Mouse (Mus musculus) left cerebral cortex, adult 18-20 months (tissue): Measurements from ENCODE around the gene Lsm11. TPM values are rescaled to one million over a fixed set of nuclear protein-coding genes. Genes with fewer than 3 reads are reported as not detected.

Experiments
- DNase-seq, 2 experiments: peaks; one replicate each; pipeline ENCODE4 v3.0.0; 2021 to 2022; ENCODE audit warnings: low spot score in 2 of 2, mixed read lengths in 1 of 2
- long read RNA-seq, 2 experiments: library from polyadenylated mRNA; stranded (forward); transcript quantifications; one replicate each; pipeline ENCODE4 v2.0.0; 2021
- total RNA-seq, 2 experiments: library from RNA; stranded (reverse); gene quantifications; 2 replicates each; pipeline ENCODE4 v1.2.3; 2021

Lsm11 gene
- 10 to 100 TPM; 19.8 TPM for total RNA-seq
- long read RNA-seq, experiment 1, full-length matches to known transcripts, result 18 of 24 reads
- long read RNA-seq, experiment 1, partial matches to known transcripts, result 4 of 24 reads
- long read RNA-seq, experiment 1, other reads (novel, unspliced or antisense), result 2 of 24 reads
- long read RNA-seq, experiment 2, full-length matches to known transcripts, result 3 of 8 reads
- long read RNA-seq, experiment 2, partial matches to known transcripts, result 0 of 8 reads
- long read RNA-seq, experiment 2, other reads (novel, unspliced or antisense), result 5 of 8 reads

DNA sequence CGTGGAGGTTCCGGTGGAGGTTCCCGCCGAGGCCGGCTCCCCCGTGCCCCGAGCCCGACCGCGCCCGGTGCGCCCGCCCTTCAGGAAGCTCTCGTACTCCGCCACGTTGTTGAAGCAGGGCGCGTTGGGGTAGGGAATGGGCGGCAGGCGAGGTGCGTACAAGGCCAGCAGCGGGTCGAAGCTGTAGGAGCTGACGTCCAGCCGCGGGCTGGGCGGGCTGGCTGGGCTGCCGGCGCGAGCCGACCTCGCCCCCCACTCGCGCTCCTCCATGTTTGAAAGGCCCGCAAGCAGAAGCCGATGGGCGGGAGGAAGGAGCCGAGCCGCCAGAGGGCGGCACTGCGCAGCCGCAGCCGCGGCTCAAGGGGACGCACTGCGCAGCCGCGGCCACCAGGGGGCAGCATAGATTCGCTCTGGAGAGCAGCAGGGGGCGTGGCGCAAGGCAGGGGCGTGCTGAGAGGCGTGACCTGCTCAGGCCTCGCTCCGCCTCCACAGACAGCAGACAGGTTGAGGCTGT is at the start of gene Lsm11:
Lsm11 (minus strand) TSS at position 293 of the 514 bp plus-strand sequence.
- peak; percentile 97 for DNase-seq

DNA sequence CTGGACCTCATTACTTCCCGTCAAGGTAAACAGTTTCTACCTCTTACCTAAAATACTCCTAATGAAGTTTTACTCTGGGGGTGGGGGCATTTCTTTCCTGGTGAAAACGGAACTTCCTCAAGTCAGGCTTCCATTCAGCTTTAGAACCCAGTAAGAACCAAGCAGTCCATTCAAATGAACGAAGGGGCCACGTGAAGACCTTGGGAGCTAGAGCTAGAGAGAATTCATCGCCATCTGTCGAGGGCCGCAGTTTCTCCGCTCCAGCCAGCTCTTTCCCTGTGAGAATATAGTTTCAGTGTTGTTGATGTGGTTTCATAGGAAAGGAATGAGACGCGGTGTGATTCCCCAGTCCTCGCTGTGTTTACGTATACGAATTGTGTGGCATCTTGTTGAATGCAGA is 47.4 kb upstream of the Lsm11 start:
- no peak for DNase-seq

DNA sequence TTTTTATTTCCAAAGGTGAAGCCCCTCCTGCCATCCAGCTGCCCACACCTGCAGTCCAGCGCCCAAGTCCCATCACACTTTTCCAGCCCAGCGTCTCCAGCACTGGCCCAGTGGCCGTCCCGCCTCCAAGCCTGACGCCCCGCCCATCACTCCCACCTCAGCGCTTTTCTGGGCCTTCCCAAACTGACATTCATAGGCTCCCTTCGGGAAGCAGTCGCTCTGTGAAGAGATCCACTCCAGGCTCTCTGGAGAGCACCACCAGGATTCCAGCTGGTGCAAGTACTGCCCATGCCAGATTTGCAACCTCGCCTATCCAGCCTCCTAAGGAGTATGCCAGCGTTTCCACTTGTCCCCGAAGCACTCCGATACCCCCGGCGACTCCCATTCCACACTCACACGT is 46.9 kb upstream of the Lsm11 start:
- DNase-seq, result peak; percentile 24 to 25

DNA sequence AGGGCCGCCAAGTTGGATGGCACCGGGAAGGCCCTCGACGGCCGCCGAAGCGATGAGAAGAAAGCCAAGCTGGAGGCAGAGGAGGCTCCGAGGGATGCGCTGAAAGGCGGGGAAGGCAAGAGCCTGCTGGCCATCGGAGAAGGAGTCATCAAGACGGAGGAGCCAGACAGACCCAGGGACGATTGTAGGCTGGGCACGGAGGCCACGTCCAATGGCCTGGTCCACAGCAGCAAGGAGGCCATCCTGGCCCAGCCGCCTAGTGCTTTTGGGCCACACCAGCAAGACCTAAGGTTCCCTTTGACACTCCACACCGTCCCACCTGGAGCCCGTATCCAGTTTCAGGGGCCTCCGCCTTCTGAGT is 36.1 kb upstream of the Lsm11 start:
- DNase-seq, result no peak

DNA sequence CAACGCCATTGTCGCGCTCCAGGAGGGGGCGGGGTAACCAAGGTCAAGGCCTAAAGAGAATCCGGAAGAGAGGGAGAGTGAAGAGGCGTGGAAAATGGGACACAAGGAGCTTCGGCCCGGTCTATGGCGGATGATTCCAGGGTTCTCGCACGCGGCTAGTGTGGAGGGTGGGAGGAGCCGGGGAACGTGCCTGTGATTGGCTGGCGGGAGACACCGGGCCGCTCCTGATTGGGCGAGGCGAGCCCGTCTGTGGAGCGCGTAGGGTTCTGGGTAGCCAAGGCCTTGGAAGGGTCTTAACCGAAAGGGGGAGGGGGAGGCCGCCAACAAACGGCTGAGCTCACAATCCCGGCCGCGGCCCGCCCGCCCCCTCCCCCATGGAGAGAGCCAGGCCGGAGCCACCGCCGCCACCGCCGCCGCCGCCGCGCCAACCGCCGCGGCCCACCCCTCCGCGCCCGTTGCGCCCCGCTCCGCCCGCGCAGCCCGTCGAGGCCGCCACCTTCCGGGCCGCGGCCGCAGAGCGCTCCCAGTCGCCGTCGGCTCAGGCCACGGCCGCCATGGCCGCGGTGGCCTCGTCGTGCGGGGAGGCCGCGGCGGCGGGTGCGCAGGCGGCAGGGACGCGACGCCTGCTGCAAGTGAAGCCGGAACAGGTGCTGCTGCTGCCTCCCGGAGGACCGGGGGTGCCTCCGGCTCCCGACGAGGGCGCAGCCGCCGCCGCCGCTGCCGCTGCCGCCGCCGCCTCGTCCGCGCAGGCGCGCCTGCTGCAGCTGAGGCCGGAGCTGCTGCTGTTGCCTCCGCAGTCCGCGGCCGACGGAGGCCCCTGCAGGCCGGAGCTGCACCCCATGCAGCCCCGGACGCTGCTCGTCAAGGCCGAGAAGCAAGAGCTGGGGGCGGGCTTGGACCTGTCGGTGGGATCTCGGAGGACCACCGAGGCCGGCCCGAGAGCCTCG is 35.5 kb upstream of the Lsm11 start, which contains the start of gene Sox30:
Sox30 (plus strand) TSS at position 365 of the 947 bp plus-strand sequence.
- peak; percentile 10 to 36 for DNase-seq

DNA sequence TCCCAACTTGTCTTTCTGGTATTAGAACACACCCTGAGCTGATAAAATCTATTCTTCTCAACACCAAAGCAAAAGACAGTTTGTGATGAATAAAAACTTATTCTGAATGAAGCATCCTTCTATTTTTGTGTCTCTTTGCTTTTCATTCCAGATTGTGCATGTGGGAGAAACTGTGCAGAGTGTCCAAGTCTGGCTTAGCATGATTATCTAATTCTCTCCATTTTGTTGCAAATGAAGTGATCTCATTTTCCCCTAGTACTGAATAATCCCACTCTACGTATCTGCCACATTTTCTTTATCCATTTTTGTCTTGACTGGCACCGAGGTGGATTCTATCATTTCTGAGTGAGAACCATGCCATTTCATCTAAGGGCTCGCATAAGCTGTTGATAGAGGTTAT is 31.3 kb upstream of the Lsm11 start:
- DNase-seq, result no peak

DNA sequence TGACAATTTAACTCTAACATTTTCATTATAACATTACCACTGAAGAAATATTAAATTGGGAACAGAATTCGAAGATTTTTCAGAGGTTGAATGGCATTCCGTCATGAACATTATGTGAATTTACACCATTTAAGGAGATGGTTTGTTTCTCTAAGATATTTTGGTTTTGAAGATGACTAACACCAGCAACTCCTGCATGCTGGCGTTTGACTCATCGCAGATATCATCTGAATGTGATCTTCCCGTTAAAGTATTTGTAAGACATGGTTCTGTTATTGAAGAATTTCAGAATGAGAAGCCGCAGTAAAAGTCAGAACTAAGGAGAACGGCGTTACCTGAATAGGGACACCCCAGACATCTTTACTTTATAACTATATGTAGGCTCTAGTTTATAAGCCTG is 29.7 kb upstream of the Lsm11 start:
- DNase-seq, result no peak

DNA sequence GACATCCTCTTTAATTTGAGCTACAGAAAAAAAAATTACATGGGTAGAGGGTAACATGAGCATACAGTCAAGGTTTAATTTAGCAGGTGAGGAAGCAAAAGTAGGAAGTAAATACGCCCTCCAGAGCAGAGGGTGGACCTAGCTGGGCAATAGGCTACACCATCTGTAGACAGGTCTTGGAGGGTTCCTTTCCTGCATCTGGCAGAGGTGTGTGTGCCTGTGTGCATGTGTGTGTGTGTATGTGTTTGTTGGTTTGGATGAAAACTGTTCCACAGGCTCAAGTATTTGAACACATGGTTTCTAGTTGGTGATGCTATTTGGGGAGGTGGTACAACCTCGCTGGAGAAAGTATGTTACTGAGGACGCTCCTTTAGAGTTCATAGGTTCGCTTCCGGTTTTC is 28.9 kb upstream of the Lsm11 start:
- DNase-seq, result no peak

DNA sequence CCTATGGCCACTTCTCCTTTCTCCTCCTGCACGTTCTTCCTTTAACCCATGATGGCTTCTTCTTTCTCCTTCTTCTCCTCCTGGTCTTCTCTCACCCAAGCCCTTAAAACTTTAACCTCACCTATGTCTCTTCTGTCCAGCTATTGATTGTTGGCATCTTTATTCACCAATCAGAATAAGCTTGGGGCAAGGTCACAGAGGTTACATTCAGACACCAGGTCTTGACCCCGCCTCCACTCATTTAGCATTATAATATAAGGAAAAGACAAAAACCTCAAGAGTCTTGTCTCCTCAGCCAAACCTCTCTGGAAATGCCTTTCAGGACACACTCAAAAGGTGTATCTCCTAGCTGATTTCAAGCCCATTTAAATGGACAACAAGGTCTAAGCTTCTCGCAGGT is 23.7 kb upstream of the Lsm11 start:
- DNase-seq, result no peak

DNA sequence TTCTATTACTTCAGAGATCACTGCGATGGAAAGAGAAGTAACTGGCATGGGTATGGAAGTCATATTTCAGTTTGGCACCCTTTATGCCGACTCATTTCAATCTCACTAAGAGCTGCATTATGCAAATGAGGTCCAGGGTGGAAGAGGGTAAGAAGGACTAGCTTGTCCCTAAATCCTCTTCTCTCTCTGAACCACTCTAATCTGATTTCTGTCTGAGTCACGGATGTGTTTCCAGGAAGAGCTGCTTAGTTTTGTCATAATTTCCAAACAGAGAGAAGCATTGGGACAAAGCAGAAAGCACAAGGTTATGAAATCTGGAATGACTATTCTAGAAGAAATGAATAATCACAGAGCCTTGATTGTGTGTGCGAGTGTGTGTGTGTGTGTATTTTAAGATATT is 22.2 kb upstream of the Lsm11 start:
- DNase-seq, result no peak

DNA sequence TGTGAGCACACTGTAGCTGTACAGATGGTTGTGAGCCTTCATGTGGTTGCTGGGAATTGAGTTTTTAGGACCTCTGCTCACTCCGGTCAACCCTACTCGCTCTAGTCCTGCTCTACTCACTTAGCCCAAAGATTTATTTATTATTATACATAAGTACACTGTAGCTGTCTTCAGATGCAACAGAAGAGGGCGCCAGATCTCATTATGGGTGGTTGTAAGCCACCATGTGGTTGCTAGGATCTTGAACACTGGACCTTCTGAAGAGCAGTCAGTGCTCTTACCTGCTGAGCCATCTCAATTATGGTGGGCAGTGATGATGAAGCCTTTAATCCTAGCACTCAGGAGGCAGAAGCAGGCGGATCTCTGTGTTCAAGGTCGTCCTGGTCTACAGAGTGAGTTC is 15.3 kb upstream of the Lsm11 start:
- no peak for DNase-seq

DNA sequence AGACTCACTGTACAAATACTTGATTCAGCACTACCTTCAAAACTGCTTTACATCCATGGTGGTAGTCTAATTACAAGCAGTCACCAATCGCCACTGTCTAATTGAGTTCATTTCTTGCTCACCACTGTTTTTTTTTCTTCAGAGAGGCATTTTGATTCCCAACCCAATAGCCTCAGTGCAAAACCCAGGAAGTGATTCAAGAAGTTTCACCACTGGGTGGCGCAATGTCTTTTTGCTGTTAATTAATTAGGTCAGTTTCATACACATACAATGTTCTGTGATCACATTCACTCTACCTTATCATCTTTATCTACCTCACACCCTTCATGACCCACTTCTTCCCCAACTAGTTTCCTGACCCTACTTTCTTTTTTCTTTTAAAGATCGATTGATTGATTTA is 14.9 kb upstream of the Lsm11 start:
- DNase-seq, result no peak

DNA sequence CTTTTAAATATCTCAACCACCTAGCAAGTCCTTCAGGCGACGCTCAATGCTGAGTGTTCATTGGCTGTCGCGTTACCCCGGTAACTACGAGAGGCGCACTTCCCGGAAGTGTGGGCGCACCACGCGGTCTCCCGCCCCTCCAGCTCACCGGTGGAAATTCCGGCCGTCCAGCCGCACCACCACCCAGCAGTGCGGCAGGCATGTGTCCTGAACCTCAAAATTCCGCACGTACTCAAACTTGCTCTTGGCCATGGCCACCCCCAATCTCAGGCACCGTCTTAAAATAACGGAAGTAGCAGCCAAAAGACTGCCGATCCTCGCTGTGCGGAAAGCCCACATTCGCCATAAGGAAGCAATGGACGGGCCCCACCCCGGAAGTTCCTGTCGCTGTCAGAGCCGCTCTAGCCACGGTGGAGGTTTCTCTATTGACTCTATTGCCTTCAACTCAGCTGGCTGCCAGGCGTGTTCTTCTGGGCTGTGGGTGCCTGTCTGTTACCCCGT is 10.4 kb upstream of the Lsm11 start, which contains the start of gene Thg1l:
Thg1l (minus strand) TSS at position 368 of the 501 bp plus-strand sequence.
- DNase-seq, result peak; percentile 85 to 93

DNA sequence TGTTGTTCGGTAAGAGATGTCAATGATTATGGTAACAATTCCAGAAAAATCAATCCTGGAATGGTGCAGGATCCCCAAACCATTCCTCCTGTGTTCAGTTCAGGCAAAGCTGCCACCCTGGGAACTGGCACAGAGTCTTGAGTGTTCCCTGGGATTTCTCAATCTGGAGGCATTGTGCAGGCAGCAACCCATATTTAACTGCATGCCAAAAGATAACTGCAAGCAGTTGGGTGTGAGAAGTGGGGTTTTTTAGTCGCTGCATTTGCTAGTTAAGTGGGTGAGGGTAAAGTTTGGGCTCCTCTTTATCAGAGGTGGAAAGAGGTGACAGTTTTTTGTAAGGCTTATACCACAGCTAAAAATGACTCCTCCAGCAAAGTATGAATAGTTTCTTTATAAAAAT is 2.8 kb upstream of the Lsm11 start:
- DNase-seq, result peak; percentile 32 to 48

DNA sequence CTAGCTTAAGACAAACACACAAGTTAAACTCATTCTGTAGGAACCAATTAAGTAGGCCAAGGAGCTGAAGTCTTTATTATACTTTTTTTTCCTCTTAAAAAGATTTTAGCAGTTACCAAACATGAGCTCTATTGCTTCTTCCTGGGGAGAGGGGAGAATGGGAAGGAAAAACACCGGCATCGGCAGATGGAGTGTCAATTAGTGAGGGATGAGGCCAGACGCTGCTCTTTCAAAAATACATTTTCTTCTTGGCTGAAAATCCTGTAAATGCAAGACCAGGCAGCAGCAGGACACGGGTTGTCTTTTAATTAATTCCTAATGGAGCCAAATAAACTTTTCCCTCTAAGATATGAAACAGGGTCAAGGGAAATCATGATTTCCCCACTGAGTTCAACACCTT is 2.1 kb upstream of the Lsm11 start:
- DNase-seq, result no peak

DNA sequence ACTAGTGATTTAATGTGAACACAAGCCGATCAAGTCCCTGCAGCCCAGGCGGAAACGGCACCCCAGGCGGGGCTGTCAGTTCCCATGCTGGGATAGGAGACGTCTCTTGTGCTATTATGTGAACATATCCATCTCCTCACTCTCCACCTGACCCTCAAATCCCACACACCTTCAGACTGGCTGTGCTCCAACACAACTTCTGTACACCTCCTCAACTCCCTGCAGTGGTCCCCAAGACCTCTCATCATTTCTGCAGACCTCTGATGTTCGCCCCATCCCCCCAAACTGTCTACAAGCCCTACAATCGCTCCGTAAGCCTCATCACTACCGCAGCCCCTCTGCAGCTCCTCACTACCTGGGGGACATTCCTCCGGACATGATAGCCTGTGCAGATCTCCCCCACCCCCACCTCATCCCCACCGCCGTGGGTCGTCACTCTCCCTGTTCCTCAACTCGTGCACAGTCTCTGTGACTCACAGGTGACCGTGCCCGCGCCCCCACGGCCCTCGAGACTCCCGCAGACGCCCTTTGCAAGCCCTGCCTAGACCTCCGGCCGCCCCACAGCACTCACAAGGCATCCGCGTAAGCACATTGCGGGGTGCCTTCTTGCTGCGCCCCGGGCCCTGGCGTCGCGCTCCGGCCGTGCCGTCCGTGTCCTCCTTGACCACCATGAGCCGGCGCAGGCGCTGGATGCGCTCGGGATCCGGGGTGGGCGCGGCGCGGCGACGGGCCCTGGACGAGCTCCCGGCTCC is 668 bp downstream of the Lsm11 start:
- DNase-seq, result peak in 1 of 2 experiments; percentile 22

DNA sequence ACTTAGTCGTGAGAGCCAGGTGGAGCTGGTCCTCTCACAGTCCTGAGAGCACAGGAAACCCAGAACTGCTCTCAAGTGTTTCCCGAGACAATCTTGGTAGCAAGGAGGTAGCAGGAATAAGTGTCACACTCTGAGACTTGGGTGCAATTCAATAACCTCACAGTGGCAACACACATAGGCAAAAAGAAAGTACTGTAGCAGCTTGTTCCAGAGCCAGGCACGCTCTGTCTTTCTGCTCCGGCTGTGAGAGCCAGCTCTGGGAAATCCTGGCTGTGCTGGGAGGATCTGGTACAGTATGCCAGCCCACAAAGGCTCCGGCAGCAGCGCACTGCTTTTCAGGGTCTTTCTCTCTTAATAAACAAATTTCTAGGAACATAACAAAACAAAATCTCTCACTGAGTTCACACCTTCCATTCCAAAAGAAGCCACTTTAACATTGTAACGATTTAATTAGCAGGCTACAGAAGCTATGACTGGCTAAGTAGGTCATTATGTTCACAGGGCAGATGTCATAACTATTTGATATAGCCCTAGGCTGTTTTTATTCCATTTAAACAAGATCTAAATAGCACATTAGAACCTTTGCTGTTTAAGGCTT is 1.5 kb downstream of the Lsm11 start:
- peak; percentile 47 to 71 for DNase-seq

DNA sequence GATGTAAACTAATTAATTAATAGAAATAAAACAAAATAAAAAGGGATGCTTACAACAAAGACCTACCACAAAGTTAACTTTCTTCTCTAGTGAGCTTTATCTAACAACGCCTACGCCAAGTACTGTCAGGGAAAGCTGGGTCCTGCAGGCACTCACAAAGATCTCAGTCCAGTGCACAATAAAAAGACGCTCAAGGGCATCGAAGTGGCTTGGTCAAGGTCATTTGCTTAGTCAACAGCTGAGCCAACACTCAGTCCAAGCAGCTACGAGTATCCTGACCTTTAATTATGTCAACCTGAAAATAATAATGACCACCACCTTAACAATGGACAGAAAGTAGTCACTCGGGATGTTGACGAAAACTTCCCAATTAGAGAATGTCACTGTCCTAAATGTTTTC is 2.5 kb downstream of the Lsm11 start:
- no peak for DNase-seq

DNA sequence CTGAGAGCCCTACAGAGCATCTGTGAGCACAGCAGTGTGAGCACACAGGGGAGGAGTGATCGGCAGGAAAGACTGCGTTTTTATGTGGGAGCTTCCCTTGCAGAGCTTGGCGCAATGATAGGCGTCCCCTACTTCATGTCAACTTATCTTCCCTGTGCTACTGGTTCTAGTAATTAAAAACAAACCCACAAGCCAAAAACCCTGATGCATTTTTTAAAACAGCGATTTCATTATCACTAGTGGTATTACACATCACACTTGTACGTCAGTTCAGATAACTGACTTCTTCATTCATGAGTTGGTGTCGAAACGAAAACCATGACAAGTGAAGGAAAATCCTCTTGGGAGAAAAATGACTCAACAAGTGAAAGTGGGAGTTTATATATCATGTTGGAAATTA is 5.8 kb downstream of the Lsm11 start:
- no peak for DNase-seq

DNA sequence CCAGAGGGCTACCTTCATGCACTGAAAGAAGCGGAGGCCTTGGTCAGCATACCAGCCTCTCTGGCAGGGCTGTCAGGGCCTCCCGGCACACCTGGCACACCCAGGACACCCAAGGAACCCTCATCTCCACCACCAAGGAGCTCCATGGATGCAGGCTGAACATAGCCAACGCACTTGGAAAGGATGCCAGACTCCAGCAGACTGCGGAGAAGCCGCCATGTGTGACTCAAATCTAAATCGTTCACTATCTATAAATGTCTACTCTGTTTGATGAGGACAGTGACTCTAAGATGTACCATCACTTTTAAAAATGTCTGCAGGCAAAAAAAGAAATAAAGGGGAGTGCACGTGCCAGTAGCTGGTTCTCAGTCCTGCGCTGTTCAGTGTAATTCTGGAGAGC is 7.3 kb downstream of the Lsm11 start:
- no peak for DNase-seq

DNA sequence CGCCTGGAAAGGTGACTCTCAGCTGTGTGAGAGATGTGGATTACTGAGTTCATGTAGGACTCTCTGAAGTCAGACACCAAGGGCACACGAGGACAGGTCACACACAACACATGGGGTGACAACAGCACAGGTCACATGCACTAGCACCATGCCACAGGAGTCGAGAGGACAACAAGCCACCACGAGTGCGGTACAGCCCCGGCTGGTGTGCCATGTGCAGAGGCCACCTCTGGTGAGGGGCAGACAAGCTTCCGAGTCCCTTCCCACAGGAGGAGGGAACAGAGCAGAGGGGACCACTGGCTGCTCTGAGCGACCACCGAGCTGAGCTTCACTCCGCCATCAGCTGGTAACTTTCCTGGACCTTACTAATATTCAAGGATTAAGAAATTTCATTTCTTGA is 12.0 kb downstream of the Lsm11 start:
- no peak for DNase-seq
